Mouse (Mus musculus): ENCODE measurements around the gene Prdx6b. TPM values are rescaled to one million over a fixed set of nuclear protein-coding genes. Genes with fewer than 3 reads are reported as not detected.

The Prdx6b gene
- 0.61 and 1.1 TPM in 2 replicates for polyA plus RNA-seq (2012; rRNA removed)

DNA sequence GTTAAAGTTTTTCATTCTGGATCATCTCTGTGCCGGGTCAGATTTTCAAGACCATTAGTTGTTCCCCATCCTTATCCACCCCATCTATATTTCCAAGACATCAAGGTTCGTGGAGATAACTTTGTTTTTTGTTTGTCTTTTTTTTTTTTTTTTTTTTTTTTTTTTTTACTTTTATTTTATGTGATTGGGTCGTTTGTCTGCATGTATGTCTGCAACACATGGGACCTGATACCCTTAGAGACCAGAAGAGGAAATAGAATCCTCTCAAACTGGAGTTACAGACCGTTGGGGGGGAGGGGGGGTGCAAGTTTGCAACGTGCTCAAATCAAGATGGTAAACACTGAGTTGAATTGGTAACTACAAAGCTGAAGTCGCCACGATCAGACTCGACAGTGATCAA, at the start of gene Prdx6b:
Gene Prdx6b, plus strand, starts transcription at position 301 of the 400 bp plus-strand sequence.
- DNase-seq (ENCODE audit: low read depth): no peak

DNA sequence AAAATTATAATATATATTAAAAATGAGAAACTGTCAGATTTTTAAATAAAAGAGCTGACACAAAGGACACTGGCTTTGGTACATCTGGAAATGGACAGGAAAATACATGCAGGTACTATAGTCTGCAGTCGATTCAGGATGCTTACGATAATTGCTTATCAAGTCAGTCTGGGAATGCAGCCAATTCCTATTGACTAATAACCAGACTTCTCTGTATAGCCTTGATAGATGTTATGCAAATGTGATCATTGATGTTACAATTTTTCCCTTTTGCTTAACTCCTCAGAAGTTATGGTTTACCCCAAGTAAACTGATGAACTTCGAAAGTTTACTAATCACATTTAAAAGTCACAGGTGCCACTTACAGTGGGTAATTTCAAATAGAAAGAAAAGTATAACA, 44.8 kb upstream of the Prdx6b start:
- no peak for DNase-seq (ENCODE audit: low read depth)

DNA sequence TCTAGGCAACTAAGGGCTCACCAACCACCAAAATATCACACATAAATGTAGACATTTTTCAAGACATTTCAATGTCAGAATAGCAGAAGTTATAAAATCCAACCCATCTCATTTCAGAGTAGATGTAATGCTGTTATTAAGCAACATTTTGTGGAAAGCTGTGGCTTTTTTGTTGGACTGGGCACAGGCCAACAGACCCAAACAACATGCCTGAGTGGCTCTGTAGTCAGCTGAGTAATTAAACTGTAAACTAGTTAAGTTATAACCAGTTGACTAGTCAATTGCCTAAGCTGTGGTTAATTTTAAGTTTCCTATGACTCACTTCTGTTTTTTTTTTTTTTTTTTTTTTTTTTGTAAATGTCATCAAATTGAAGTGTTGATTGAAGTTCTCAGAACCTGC, 44.4 kb upstream of the Prdx6b start:
- DNase-seq (ENCODE audit: low read depth): no peak

DNA sequence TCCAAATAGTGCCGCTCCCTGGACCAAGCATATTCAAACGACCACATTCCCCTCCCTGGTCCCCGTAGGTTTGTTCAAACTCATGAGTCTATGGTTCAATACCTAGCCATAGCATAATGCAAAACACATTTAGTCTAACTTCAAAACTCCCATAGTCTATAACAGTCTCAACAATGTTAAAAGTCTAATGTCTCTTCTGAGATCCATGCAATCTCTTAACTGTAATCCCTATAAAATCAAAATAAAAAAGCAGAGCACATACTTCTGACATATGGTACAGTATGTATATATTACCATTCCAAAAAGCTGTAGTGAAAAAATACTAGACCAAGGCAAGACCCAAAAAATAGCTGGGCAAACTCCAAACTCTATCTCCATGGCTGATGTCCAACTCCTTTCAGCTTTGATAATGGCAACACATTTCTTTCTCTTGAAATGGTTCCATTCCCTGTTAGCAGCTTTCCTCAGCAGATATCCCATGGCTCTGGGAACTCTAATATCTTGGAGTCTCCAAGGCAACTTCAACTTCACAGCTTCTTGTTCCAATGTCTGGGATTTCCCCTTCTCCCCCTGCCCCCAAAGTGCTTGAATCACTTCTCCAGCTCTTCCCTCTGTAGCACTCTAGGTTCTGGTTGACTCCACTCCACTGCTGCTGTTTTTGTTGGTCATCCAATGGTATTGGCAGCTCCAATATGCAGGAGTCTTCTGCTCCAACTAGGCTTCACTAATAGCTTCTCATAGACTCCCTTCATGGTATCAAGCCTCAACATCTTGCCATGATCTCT, 32.2 kb upstream of the Prdx6b start:
- DNase-seq (ENCODE audit: low read depth): no peak

- no peak for DNase-seq (ENCODE audit: low read depth)
Observed at GRCm38 (mm10) chr2:80266894-80267293, 25.4 kb upstream of the Prdx6b start.

DNA sequence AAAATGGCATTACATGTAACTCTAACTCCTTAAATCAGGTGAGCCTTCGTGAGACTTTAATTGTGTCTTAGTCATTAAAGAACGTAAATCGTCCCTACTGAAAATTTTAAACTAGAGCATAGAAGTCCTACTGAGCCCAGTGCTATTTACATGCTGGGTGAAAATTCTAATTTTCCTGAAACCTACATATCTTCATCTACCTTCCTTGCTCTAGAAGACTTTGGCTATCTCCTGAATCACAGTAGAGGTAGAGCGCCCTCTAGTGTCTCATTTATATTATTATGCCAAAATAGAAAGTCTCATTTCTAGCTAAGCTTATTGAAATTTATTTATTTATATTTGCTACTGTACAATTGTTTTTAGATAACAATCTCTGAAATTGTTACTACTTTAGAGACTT, 24.2 kb upstream of the Prdx6b start:
- DNase-seq (ENCODE audit: low read depth): no peak

DNA sequence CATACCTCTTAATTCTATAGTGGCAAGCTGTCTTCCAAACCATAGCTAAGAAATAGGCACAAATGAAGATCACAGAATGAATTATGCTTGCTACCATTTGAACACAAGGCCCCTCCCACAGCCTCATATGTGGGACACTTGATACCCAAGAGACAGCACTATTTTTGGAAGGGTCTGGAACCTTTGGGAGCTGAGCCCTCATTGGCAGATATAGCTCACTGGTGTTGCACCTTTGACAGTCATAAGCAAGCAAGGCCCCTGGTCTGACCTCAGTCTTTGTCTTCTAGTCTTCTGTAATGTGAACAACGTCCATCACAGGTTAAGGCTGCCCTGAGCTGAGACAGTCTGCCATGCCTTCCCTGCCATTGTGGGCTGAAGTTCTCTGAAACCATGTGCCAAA, 20.8 kb upstream of the Prdx6b start:
- no peak for DNase-seq (ENCODE audit: low read depth)

GRCm38 (mm10) chr2:80273038-80273437, 19.2 kb upstream of the Prdx6b start:
- DNase-seq (ENCODE audit: low read depth): no peak

GRCm38 (mm10) chr2:80273763-80274162, 18.5 kb upstream of the Prdx6b start:
- DNase-seq (ENCODE audit: low read depth): no peak

DNA sequence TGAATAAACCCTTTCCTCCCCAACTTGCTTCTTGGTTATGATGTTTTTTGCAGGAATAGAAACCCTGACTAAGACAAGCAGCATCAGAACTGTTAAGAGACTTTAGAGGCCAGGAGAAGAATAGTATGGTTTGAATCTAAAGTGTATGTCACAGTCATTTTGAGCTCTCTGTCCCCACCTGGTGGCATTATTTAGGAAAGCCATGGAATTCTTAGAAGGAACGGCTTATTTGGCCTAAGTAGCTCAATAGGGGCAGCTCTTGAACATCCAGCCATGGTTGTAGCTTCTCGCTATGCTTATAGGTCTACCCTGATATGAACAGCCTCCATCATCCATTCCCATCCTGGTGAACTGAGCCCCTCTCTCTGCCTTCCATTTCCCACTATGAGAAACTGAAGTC, 17.1 kb upstream of the Prdx6b start:
- no peak for DNase-seq (ENCODE audit: low read depth)

DNA sequence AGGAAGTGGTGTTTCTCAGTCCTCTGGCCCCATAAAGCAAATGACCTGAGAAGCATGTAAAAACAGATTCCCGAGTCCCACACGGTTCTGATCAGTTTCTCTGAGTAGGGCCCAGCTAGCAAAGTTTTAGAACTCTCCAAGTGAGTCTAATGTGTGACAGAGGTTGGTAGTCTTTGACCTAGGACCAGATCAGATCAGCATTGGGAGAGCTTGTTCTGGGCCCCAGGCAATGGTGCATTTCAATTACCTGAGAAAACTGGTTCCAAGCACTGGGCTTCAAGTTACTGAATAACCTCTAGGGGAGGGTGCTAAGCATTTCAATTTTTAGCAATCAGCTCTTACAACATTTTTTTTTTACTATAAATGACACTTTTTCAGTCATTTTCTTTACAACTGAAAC, 10.1 kb upstream of the Prdx6b start:
- no peak for DNase-seq (ENCODE audit: low read depth)

DNA sequence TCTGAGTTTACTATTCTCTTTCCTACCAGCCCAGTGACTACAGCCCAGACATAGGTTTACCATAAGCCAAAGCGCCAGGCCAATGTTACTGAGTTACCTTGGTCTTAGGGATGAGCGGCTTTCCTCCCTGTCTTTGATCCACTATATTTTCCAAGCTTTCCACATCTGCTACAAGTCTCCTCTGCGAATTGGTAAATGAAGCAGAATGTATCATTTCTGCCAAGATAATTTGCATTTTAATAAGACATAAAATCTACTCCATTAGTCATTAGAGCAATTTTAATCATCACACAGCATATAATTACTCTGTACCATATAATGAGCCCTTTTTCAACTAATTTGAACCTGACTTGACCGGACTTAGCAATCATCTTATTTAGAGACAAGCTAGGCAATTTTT, 5.9 kb upstream of the Prdx6b start:
- DNase-seq (ENCODE audit: low read depth): no peak

DNA sequence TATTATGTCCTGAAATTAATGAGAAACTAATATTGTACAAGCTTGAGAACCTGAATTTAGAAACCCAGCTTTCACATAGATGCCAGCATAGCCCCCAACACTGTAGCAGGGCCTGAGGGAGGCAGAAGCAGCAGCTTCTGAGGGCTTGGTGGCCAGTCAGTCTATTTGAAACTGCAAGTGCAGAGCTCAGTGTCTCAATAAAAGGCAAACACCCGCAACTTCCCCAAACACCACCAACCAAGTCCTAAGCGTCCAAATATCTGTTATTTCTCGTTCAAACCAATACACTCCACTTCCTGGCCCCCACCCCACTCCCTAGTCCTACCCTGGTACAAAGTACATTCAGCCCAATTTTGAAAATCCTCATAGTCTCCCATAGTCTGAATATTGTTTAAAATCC, 6.1 kb downstream of the Prdx6b start:
- DNase-seq (ENCODE audit: low read depth): no peak

DNA sequence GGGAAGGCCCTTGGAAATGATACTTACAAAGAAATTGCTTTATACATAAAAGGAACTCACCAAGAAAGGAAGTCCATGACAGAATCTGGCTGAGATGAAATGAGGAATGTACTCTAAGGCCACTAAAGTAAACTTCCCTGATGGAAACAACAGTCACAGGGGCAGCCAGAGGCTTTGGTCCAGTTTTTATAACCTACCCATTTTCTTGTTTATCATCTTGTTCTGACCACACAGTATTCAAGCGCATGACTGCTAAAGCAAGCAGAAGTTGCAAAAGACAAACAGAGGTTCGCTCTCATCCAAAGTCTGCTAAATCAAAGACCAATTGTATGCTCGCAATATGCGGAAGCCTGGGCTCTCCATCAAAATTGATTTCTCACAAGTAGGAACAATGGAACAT, 8.5 kb downstream of the Prdx6b start:
- no peak for DNase-seq (ENCODE audit: low read depth)

- DNase-seq (ENCODE audit: low read depth): no peak
Observed at GRCm38 (mm10) chr2:80303957-80304356, 11.7 kb downstream of the Prdx6b start.

GRCm38 (mm10) chr2:80307701-80308100, 15.4 kb downstream of the Prdx6b start:
- DNase-seq (ENCODE audit: low read depth): no peak

DNA sequence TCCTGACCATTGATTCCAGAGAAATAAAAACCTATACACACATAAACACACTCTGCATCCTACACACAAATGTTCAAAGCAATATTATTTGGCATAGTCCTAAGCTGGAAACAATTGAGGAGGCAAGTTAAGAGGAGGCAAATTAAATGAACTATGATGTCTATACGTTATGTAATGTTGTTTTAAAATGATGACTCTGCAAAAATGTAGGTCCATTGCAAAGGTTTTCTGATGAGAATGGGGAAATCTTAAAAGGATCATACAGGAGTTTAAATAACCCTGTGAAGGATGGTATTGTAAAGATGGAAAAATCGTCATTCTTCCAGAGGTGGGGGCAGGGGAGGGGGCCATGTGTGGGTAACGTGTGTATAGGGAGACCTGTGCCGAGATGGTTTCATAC, 17.5 kb downstream of the Prdx6b start:
- no peak for DNase-seq (ENCODE audit: low read depth)

GRCm38 (mm10) chr2:80310772-80311171, 18.5 kb downstream of the Prdx6b start:
- DNase-seq (ENCODE audit: low read depth): no peak

- DNase-seq (ENCODE audit: low read depth): no peak
Observed at GRCm38 (mm10) chr2:80311350-80311749, 19.1 kb downstream of the Prdx6b start.

GRCm38 (mm10) chr2:80314201-80314600, 21.9 kb downstream of the Prdx6b start:
- no peak for DNase-seq (ENCODE audit: low read depth)

DNA sequence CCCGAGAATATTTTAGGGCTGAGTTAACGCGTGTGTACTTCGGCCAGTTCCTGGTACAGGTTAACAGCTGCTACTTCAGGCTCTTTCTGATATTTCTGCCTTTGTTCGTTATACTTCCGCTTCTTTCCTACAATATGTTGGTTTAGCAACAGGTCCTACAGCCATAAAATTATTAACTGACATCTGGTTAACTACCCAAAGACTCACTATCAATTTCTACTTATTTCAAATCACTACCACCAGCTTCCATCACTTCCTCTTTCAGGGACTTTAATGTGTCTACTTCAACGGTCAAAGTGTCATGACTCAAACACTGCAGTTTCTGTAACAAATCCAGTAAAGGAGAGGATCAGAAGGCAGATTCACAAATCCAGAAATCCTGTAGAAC, 22.6 kb downstream of the Prdx6b start:
- DNase-seq (ENCODE audit: low read depth): no peak

GRCm38 (mm10) chr2:80315242-80316161, 23.2 kb downstream of the Prdx6b start, which contains the start of gene Dnajc10:
Gene Dnajc10 (plus strand): TSS chr2:80315466.
- DNase-seq (ENCODE audit: low read depth): peak; percentile 17

DNA sequence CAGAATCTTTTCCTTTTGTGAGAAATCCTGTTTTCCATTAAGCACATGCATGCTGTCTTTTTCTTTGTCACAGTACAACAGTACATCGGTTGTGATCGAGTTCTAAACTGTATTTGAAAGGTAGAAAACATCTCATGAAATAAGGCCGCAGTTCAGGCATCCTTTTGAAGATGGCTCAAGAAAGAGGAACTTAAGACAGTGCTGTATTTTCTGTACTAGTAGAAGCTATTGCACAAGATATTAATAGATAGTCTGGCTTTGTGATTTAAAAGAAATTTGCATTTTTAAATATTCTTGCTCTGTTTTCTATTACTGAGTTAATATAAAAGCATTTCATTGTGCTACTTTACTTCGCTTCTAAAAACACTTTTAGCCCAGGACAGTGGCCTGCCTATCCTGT, 30.6 kb downstream of the Prdx6b start:
- no peak for DNase-seq (ENCODE audit: low read depth)

Data from gonadal fat pad, adult 2 months (tissue).